Mouse (Mus musculus) bone marrow, adult 2 months (tissue): ENCODE measurements around the gene Rcan2.

Experiments
- CTCF ChIP-seq: fragments of 200-500 bp; IDR thresholded peaks from 2 replicates; pipeline ENCODE4 v1.5.1; 2011; ENCODE audit warnings: low read length, control low read depth; ENCODE audit not compliant: control insufficient read depth, insufficient read depth
- POLR2A ChIP-seq: fragments of 200-500 bp; IDR thresholded peaks from 2 replicates; pipeline ENCODE4 v1.6.1; 2011; ENCODE audit warnings: low read depth, mild to moderate bottlenecking, control low read depth, low read length, borderline replicate concordance; ENCODE audit not compliant: control insufficient read depth

DNA sequence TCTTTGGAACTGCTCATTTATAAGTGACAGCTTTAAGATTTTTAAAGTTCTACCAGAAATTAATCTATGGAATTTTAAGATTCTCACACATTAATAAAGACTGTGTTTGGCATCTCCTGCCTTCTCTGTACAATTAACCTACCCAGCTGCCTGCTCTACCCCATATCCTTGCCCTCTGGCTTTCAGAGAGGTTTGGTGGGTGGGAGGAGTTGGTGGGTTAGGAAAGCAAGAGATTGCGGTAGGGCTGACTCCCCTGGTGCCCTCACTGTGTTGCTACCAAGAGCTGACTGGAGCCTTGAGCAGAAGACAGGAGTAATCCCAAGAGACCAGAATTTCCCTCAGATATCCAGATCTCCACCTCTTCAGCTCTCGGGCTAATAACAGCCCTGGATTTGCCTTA is 21.5 kb downstream of the Rcan2 start:
- no peak for TF ChIP-seq CTCF
- no peak for TF ChIP-seq POLR2A
